ENCODE assay signal across 8 mouse cellular contexts in the genomic region with DNA sequence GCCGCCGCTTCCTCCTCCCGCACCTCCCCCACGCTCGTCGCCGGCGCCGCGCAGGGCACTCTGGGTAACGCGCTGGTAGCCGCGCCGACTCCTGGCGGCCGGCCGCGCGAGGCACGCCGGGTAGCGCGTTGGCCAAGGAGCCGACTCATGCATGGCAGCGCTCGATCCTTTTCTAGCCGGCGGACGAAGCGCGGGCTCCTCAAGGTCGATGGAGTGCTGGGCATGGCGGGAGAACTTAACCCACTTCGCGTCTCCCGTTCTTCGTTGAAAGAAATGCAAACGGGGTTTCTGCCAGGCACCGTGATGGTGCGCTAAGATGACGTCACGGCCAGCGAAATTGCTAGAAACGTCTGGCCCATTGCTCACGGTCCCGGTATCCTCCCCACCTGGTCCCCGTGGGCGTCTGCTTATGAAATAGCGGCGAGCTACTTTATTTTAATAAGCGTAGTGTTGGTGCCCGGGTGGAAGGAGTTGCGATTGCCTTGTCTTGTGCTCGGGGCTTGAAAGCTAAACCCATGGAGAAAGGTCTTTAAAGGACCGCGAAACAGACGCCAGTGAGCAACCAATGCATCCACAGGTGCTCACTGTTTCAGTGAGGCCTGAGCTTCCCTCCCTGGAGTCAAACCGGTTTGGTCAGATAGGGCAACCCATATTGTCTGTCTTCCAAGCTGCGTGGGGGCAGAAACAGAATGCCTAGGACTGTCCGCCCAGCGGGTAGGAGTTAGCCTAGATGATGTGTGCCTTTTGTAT. TPM values are rescaled to one million over a fixed set of nuclear protein-coding genes. Genes with fewer than 3 reads are reported as not detected.
DNase-seq lines count a peak whose midpoint lies in the region; ATAC-seq lines count a peak whose summit lies in the region.

A gene (minus strand): TSS at position 62 of the 750 bp plus-strand sequence.

- peak within 1 kb of the TSS; percentile 93 for H3K9ac ChIP-seq in intestine, embryonic 14.5 days (ENCODE audit: low read length)

- peak; percentile 90 to 91 for DNase-seq in adrenal gland, adult 18-20 months (ENCODE audit: low spot score in 2 of 2)
- DNase-seq in embryo, embryonic 11 days, result peak; percentile 94
- peak; percentile 87 for DNase-seq in gastrocnemius, postnatal 25 days
- DNase-seq in intestine, embryonic 14.5 days (ENCODE audit: low spot score), result peak; percentile 98
- peak; percentile 88 to 90 for DNase-seq in left cerebral cortex, postnatal 14 days (ENCODE audit: low spot score in 2 of 2)
- DNase-seq in mesoderm, embryonic 11.5 days (ENCODE audit: low read depth, low spot score), result peak; percentile 86
- peak; percentile 85 to 87 for DNase-seq in right cerebral cortex, postnatal 36 days (ENCODE audit: low spot score in 2 of 2)
- DNase-seq in yolk sac, embryonic 10.5 days (ENCODE audit: low spot score), result peak; percentile 89

- no peaks in the 10 kb centered on the region for H3K36me3 ChIP-seq in intestine, embryonic 14.5 days (ENCODE audit: control insufficient read depth, insufficient read depth, low read length)

- 3% methylated on average over 62 of the region's 62 CpGs for WGBS in intestine, embryonic 14.5 days

- intact Hi-C loops in left cerebral cortex, postnatal 14 days (cut with DNase I), result no loop called here

- peak within 1 kb of the TSS; percentile 68 for H3K4me3 ChIP-seq in intestine, embryonic 14.5 days (ENCODE audit: low read depth, low read length)

- no peaks in the 10 kb centered on the region for H3K27me3 ChIP-seq in intestine, embryonic 14.5 days (replicated peaks; ENCODE audit: control insufficient read depth, insufficient read depth, low read length)

- H3K4me2 ChIP-seq in intestine, embryonic 14.5 days (ENCODE audit: low read length), result peak within 1 kb of the TSS; percentile 96

- peak within 1 kb of the TSS; percentile 87 for H3K27ac ChIP-seq in intestine, embryonic 14.5 days (ENCODE audit: low read depth)

- ATAC-seq in intestine, embryonic 14.5 days (replicated peaks; ENCODE audit: low FRiP score, low TSS enrichment, low read depth), result peak; percentile 90

- H3K4me1 ChIP-seq in intestine, embryonic 14.5 days (replicated peaks; ENCODE audit: control insufficient read depth, insufficient read depth, low read length), result peaks cover 15% of the 10 kb centered on the region

- no peaks in the 10 kb centered on the region for H3K9me3 ChIP-seq in intestine, embryonic 14.5 days (ENCODE audit: control insufficient read depth, low read length)

RNA-seq across cellular contexts. Expression of the gene that starts here (rescaled TPM):
- total RNA-seq in adrenal gland, adult 18-20 months (2021), result 100 to 1,000 TPM; 151 to 156 TPM
- total RNA-seq in gastrocnemius, postnatal 25 days (2021), result 10 to 100 TPM; 41.1 to 42.4 TPM
- polyA plus RNA-seq in intestine, embryonic 14.5 days (2014; fragmentation: Nextera tagmentation; extraction: Ambion mirVana), result 83.3 and 85.6 TPM in 2 replicates
- 100 to 1,000 TPM; 129 to 140 TPM for total RNA-seq in left cerebral cortex, postnatal 14 days (2021)

Comparison
In these comparisons a context has a peak if more than half of its experiments do, and no peak if none do; other contexts are left out.
1. Peak in every context shown above with its lines: DNase-seq, ATAC-seq, H3K4me3 ChIP-seq and H3K27ac ChIP-seq.